Mouse (Mus musculus): ENCODE data around the gene Atp8a2. TPM values are rescaled to one million over a fixed set of nuclear protein-coding genes. Genes with fewer than 3 reads are reported as not detected.
"Not testable (repeated sequence)": the region's sequence is repeated elsewhere in the genome, so short reads cannot be mapped to it uniquely, and the experiment has no call there.

Atp8a2 gene
- polyA plus RNA-seq, 1 experiment from 2014 or later: 4.9 TPM

DNA sequence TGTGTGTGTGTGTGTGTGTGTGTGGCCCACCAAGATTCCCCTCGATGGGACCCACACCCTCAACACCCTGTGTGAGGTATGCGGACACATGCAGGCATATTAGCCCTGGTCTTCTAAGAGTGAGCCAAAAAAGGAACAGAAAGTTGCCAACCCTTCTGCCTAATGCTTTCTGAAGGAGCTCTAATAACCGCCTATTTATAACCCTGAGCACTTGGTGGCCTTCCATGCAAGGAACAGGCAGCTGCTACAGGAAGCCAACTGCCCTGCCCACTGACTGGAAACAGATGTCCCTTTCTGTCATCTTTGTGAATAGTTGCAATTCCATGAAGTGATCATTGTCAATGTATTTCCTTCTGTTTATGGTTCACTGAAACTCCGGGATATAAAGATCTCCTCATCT is 475.0 kb downstream of the Atp8a2 start:
- no peak for ATAC-seq (replicated peaks; ENCODE audit: low FRiP score)
- H3K27ac ChIP-seq (ENCODE audit: low read depth, low read length): no peak overlapping the region
- 82% methylated on average over 4 of the region's 4 CpGs for WGBS

DNA sequence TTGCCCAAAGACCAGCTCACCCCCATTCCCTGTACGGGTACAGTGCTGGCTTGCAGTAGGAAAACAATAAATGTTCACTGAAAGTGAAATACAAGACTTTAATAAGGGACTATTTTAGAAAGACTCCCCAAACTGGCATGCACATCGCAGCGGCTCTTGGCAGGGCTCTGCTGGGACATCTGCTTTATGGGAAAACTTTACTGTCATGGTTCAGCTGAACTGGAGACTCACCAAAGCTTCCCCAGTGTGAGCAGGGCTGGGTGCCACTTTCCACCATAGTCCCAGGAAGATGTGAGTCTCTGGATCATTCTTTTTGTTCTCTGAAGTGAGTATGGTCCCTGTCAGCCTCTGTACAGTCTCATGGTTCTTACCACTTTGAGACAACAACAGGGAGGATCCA is 475.6 kb downstream of the Atp8a2 start:
- ATAC-seq (replicated peaks; ENCODE audit: low FRiP score) (no peak), DNase-seq (ENCODE audit: low spot score) (no peak)
- H3K4me1 ChIP-seq (replicated peaks; ENCODE audit: control insufficient read depth, insufficient read depth, low read length): no peaks in the 10 kb centered on the region
- 84% methylated on average over 3 of the region's 3 CpGs for WGBS
- no peaks in the 10 kb centered on the region for H3K36me3 ChIP-seq (ENCODE audit: control insufficient read depth, insufficient read depth, low read length)
- no peak overlapping the region for H3K4me3 ChIP-seq (ENCODE audit: low read depth, low read length)
- H3K9me3 ChIP-seq (ENCODE audit: control insufficient read depth, low read length): no peaks in the 10 kb centered on the region
- H3K9ac ChIP-seq (ENCODE audit: low read length): no peak overlapping the region
- no peak overlapping the region for H3K4me2 ChIP-seq (ENCODE audit: low read depth, low read length, severe bottlenecking)
- no peak overlapping the region for H3K27ac ChIP-seq (ENCODE audit: low read depth, low read length)
- no peaks in the 10 kb centered on the region for H3K27me3 ChIP-seq (ENCODE audit: control insufficient read depth, insufficient read depth, low read length)

More for the DNA sequence above, 475.0 kb downstream of the Atp8a2 start:
- H3K4me2 ChIP-seq (ENCODE audit: low read depth, low read length, severe bottlenecking): no peak overlapping the region
- no peaks in the 10 kb centered on the region for H3K27me3 ChIP-seq (ENCODE audit: control insufficient read depth, insufficient read depth, low read length)
- H3K4me3 ChIP-seq (ENCODE audit: low read depth, low read length): no peak overlapping the region
- H3K4me1 ChIP-seq (replicated peaks; ENCODE audit: control insufficient read depth, insufficient read depth, low read length): no peaks in the 10 kb centered on the region
- no peak overlapping the region for H3K9ac ChIP-seq (ENCODE audit: low read length)
- H3K36me3 ChIP-seq (ENCODE audit: control insufficient read depth, insufficient read depth, low read length): no peaks in the 10 kb centered on the region
- DNase-seq (ENCODE audit: low spot score): no peak
- no peaks in the 10 kb centered on the region for H3K9me3 ChIP-seq (ENCODE audit: control insufficient read depth, low read length)

DNA sequence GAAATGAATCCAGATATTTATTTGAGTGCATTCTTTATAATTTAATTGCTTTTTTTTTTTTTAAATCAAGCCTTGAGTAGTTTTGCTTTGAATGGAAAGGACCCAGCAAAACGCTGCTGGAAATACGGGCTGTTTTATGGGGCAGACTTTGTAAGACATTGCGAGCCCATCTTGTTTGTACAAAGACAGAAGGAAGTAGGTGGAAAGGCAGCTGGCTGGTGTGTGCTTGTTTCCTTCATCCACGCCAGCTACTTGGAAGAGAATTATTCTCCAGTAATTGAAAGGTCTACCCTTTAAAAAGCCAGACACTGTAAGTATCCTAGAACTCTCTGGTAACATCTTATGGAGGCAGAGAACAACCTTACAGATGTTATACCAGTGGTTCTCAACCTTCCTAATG is 476.6 kb downstream of the Atp8a2 start:
- H3K4me3 ChIP-seq (ENCODE audit: low read depth, low read length): no peak overlapping the region
- H3K27ac ChIP-seq (ENCODE audit: low read depth, low read length): no peak overlapping the region
- H3K4me1 ChIP-seq (replicated peaks; ENCODE audit: control insufficient read depth, insufficient read depth, low read length): 0 out of 2 replicates have a peak, but pooled peaks cover 2% of the 10 kb centered on the region
- H3K36me3 ChIP-seq (ENCODE audit: control insufficient read depth, insufficient read depth, low read length): no peaks in the 10 kb centered on the region
- 92% methylated on average over 4 of the region's 4 CpGs for WGBS
- H3K9me3 ChIP-seq (ENCODE audit: control insufficient read depth, low read length): no peaks in the 10 kb centered on the region
- no peak overlapping the region for H3K9ac ChIP-seq (ENCODE audit: low read length)
- ATAC-seq (replicated peaks; ENCODE audit: low FRiP score) (no peak), DNase-seq (ENCODE audit: low spot score) (no peak)
- H3K27me3 ChIP-seq (ENCODE audit: control insufficient read depth, insufficient read depth, low read length): no peaks in the 10 kb centered on the region
- H3K4me2 ChIP-seq (ENCODE audit: low read depth, low read length, severe bottlenecking): no peak overlapping the region

DNA sequence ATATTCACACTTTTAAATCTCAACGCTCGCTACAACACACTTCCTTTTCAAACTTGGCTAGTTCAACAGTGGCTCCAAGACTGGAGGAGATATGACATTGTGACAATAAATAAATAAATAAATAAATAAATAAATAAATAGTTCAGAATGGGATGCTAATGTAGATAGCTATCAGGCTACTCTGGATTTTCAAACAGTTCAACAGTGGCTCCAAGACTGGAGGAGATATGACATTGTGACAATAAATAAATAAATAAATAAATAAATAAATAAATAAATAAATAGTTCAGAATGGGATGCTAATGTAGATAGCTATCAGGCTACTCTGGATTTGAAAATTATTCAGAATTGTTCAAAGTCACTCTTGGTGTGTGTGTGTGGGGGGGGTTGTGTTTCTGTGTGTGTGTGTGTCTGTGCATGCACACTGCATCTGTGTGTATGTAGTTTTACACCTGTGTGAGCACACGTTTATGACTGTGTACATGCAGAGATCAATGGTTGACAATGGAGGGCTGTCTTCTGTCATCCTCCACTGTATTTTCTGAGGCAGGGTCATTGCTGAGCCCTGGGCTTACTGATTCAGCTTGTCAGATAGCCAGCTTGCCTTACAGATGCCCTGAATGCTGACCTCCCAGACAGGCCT is 480.4 kb downstream of the Atp8a2 start:
- not testable (repeated sequence) for H3K4me2 ChIP-seq (ENCODE audit: low read depth, low read length, severe bottlenecking); H3K4me1 ChIP-seq (replicated peaks; ENCODE audit: control insufficient read depth, insufficient read depth, low read length); H3K4me3 ChIP-seq (ENCODE audit: low read depth, low read length); H3K27ac ChIP-seq (ENCODE audit: low read depth, low read length); H3K27me3 ChIP-seq (ENCODE audit: control insufficient read depth, insufficient read depth, low read length); DNase-seq (ENCODE audit: low spot score); H3K36me3 ChIP-seq (ENCODE audit: control insufficient read depth, insufficient read depth, low read length); H3K9ac ChIP-seq (ENCODE audit: low read length); H3K9me3 ChIP-seq (ENCODE audit: control insufficient read depth, low read length)
- 0 out of 2 replicates have a peak, but pooled peaks have one; percentile 24 for ATAC-seq (replicated peaks; ENCODE audit: low FRiP score)
- 72% methylated on average over 3 of the region's 3 CpGs for WGBS

DNA sequence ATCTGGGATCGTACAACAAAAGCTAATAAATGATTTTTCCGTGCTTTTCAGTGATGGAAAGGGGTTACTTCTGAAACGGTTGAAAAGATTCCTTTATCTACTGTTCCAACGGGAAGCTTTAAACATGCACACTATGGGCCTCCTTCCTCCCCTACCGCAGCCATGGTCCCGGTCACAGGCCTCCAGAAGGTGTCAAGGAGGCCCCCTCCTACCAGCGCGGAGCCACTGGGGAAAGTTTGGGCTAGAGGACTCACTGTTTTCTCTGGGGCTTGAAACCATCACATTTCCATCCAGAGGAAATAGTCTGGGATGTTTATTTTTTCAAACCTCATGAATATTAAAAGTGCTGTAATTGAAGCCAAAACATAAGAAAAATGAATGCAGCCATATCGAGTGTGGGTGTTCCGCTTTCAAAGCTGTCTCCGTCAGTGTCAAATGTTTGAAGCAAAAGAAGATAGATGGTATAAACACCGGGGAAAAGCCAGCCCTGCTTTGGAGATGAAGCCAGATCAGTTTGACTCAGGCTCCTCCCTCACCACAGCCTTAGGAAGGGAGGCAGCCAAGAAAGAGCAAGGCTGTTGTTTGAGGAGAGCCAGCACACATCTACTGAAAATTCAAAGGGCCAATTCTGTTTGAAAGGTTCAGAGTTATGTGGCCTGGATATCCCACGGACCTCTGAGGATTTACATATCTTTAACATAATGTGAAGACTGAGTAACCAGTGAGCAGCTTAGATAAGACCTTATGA is 481.1 kb downstream of the Atp8a2 start:
- 0 out of 2 replicates have a peak, but pooled peaks have one; percentile 27 for ATAC-seq (replicated peaks; ENCODE audit: low FRiP score)
- DNase-seq (ENCODE audit: low spot score): no peak

DNA sequence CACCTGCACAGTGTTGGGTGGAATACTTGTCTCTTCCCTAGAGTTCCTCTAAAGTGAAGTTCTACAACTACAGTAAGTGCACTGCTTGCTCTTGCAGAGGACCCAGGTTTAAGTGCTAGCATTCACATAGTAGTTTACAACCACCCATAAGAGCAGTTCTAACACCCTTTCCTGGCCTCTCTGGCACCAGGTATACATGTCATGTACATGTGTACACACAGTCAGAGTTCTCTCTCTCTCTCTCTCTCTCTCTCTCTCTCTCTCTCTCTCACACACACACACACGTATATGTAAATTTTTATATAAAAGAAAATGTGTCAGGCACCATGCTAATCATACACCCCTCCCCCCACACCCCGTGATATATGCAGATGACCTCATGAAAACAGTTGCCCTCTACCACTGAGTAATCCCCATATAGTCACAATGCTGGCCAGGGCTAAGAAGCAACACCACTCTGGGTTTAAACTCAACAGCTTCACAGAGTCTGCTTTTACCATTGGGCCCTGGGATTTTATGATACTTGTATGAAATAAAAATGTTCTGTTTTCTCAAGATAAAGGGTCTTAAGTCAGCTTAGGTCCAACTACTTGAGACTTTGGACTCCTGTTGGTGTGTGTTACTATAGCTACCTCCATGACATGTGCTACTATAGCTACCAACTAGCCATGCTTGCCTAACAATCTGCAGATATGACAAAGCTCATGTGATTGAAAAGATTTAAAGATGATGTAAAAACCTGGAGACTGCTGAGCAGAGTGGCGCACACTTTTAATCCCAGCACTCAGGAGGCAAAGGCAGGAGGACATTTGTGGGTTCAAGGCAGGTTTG is 487.3 kb downstream of the Atp8a2 start:
- Histone ChIP-seq H3K4me3 (ENCODE audit: low read depth, low read length) (no peak overlapping the region), H3K27me3 (ENCODE audit: control insufficient read depth, insufficient read depth, low read length) (no peaks in the 10 kb centered on the region), H3K27ac (ENCODE audit: low read depth, low read length) (no peak overlapping the region), H3K4me2 (ENCODE audit: low read depth, low read length, severe bottlenecking) (no peak overlapping the region), H3K9me3 (ENCODE audit: control insufficient read depth, low read length) (no peaks in the 10 kb centered on the region), H3K4me1 (replicated peaks; ENCODE audit: control insufficient read depth, insufficient read depth, low read length) (no peaks in the 10 kb centered on the region), H3K36me3 (ENCODE audit: control insufficient read depth, insufficient read depth, low read length) (no peaks in the 10 kb centered on the region), H3K9ac (ENCODE audit: low read length) (no peak overlapping the region)
- 71% methylated on average over 3 of the region's 3 CpGs for WGBS
- no peak for ATAC-seq (replicated peaks; ENCODE audit: low FRiP score)
- DNase-seq (ENCODE audit: low spot score): peak; percentile 17

More for the DNA sequence above, 481.1 kb downstream of the Atp8a2 start:
- Histone ChIP-seq H3K9ac (ENCODE audit: low read length) (no peak overlapping the region), H3K9me3 (ENCODE audit: control insufficient read depth, low read length) (no peaks in the 10 kb centered on the region), H3K27me3 (ENCODE audit: control insufficient read depth, insufficient read depth, low read length) (no peaks in the 10 kb centered on the region), H3K4me2 (ENCODE audit: low read depth, low read length, severe bottlenecking) (no peak overlapping the region), H3K4me1 (replicated peaks; ENCODE audit: control insufficient read depth, insufficient read depth, low read length) (0 out of 2 replicates have a peak, but pooled peaks cover 2% of the 10 kb centered on the region), H3K36me3 (ENCODE audit: control insufficient read depth, insufficient read depth, low read length) (no peaks in the 10 kb centered on the region), H3K4me3 (ENCODE audit: low read depth, low read length) (no peak overlapping the region), H3K27ac (ENCODE audit: low read depth, low read length) (no peak overlapping the region; the same call in 1 of the 2 replicates)
- WGBS: 58% methylated on average over 13 of the region's 13 CpGs

DNA sequence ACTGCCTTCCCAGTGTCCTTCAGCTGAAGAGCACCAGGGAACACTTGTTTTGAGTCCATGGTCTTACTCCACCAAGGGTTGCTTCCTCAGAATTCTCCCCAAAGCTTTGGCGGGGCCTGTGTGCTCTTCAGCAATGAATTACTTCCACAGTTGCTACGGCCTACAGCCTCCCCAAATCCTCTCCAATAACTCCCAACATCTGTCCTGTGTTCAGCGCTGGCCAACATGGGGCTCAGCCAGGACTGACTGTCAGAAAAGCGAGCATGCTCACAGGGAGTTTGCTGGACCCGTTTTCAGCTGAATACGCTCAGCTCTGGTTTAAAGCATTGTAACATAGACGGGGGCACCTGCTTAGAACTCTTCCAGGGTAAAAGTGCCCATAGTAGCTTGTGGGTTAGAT is 489.0 kb downstream of the Atp8a2 start:
- no peak overlapping the region for H3K27ac ChIP-seq (ENCODE audit: low read depth, low read length)
- DNase-seq (ENCODE audit: low spot score) (no peak), ATAC-seq (replicated peaks; ENCODE audit: low FRiP score) (no peak)
- H3K9me3 ChIP-seq (ENCODE audit: control insufficient read depth, low read length): no peaks in the 10 kb centered on the region
- H3K9ac ChIP-seq (ENCODE audit: low read length): no peak overlapping the region
- H3K4me1 ChIP-seq (replicated peaks; ENCODE audit: control insufficient read depth, insufficient read depth, low read length): no peaks in the 10 kb centered on the region
- 93% methylated on average over 7 of the region's 7 CpGs for WGBS
- H3K4me2 ChIP-seq (ENCODE audit: low read depth, low read length, severe bottlenecking): no peak overlapping the region
- no peaks in the 10 kb centered on the region for H3K27me3 ChIP-seq (ENCODE audit: control insufficient read depth, insufficient read depth, low read length)
- H3K36me3 ChIP-seq (ENCODE audit: control insufficient read depth, insufficient read depth, low read length): no peaks in the 10 kb centered on the region
- H3K4me3 ChIP-seq (ENCODE audit: low read depth, low read length): no peak overlapping the region

DNA sequence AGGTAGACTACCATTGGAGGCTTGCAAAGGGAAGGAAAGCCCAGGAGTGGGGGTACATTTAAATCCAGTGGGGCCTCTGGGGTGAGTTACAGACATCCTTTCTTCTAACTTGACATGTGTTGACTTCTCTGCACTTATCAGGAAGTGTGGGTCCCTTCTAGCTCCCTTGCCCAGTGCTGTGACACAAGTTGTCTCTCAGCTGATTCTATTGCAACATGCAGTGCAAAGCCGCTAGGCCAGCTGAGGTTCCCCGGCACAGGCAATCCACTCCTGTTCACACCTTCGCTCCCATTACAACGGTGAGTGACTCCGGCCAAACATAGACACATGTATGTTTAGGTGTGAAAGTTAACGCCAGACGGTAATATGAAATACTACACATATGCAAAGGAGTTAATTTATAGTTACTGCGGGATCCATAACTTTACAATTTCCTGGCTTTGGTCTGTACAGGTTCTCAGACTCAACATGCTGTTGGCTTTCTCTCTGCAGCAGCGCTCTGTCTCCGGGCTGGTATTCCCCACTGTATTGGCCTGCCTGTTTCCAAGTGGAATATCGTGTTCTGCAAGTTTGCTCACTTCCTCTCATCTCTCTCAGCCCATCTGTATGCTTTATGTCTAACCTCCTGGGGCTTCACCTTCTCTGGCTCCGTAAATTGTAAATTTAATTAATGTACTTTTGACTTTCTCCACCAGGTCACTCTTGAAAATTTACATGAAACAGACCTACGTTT is 491.5 kb downstream of the Atp8a2 start:
- ATAC-seq (replicated peaks; ENCODE audit: low FRiP score) (no peak), DNase-seq (ENCODE audit: low spot score) (peak; percentile 5)
- no peaks in the 10 kb centered on the region for H3K27me3 ChIP-seq (ENCODE audit: control insufficient read depth, insufficient read depth, low read length)
- 89% methylated on average over 13 of the region's 13 CpGs for WGBS
- no peak overlapping the region for H3K4me3 ChIP-seq (ENCODE audit: low read depth, low read length)
- no peaks in the 10 kb centered on the region for H3K9me3 ChIP-seq (ENCODE audit: control insufficient read depth, low read length)
- H3K4me1 ChIP-seq (replicated peaks; ENCODE audit: control insufficient read depth, insufficient read depth, low read length): no peaks in the 10 kb centered on the region
- H3K36me3 ChIP-seq (ENCODE audit: control insufficient read depth, insufficient read depth, low read length): no peaks in the 10 kb centered on the region
- H3K9ac ChIP-seq (ENCODE audit: low read length): no peak overlapping the region
- no peak overlapping the region for H3K27ac ChIP-seq (ENCODE audit: low read depth, low read length)
- H3K4me2 ChIP-seq (ENCODE audit: low read depth, low read length, severe bottlenecking): no peak overlapping the region

All from forebrain, embryonic 11.5 days (tissue).